Mouse (Mus musculus) intestine, embryonic 14.5 days (tissue): ENCODE measurements around the gene Cd209f. TPM values are rescaled to one million over a fixed set of nuclear protein-coding genes. Genes with fewer than 3 reads are reported as not detected.

ENCODE experiments used
- polyA plus RNA-seq: library from polyadenylated mRNA; unstranded; fragments of >200 nt; fragmentation: Nextera tagmentation; extraction: Ambion mirVana; gene quantifications from 2 replicates; pipeline ENCODE4 v1.2.1, GENCODE M21; 2014

The Cd209f gene
- polyA plus RNA-seq, 1 experiment from 2014 or later: not detected

Other genes starting within 250 kb of the Cd209f start
- gene Cd209d, start 227.3 kb downstream of the Cd209f start, polyA plus RNA-seq: not detected in 2 replicates
- gene Cd209b, start 179.0 kb downstream of the Cd209f start, polyA plus RNA-seq: not detected in 2 replicates
- 0.54 and 0.75 TPM in 2 replicates for gene Cd209c, start 151.1 kb downstream of the Cd209f start, polyA plus RNA-seq
- not detected in 2 replicates for gene Cd209g, start 28.3 kb upstream of the Cd209f start, polyA plus RNA-seq
- gene Evi5l, start 60.7 kb upstream of the Cd209f start, polyA plus RNA-seq: 20.2 and 21.2 TPM in 2 replicates
- 5.4 and 6.6 TPM in 2 replicates for gene Prr36, start 111.6 kb upstream of the Cd209f start, polyA plus RNA-seq
- 0.81 and 1.3 TPM in 2 replicates for gene Lrrc8e, start 121.0 kb upstream of the Cd209f start, polyA plus RNA-seq
- 17.9 and 19.1 TPM in 2 replicates for gene Map2k7, start 132.9 kb upstream of the Cd209f start, polyA plus RNA-seq
- gene Gm49320, start 133.0 kb upstream of the Cd209f start, polyA plus RNA-seq: 1.4 and 1.7 TPM in 2 replicates
- 3.3 and 4.0 TPM in 2 replicates for gene Tgfbr3l, start 142.4 kb upstream of the Cd209f start, polyA plus RNA-seq
- gene Snapc2, start 147.2 kb upstream of the Cd209f start, polyA plus RNA-seq: 52.7 and 57.1 TPM in 2 replicates
- gene Ctxn1, start 153.4 kb upstream of the Cd209f start, polyA plus RNA-seq: 78.8 and 79.2 TPM in 2 replicates
- 89.8 and 92.7 TPM in 2 replicates for gene Timm44, start 170.1 kb upstream of the Cd209f start, polyA plus RNA-seq
- gene Ccl25, start 219.4 kb upstream of the Cd209f start, polyA plus RNA-seq: 20.1 and 24.9 TPM in 2 replicates
- 240 and 245 TPM in 2 replicates for gene Elavl1, start 219.6 kb upstream of the Cd209f start, polyA plus RNA-seq